Mouse (Mus musculus): ENCODE results near the gene Myadm. TPM values are rescaled to one million over a fixed set of nuclear protein-coding genes. Genes with fewer than 3 reads are reported as not detected.
"Not testable (repeated sequence)": the region's sequence is repeated elsewhere in the genome, so short reads cannot be mapped to it uniquely, and the experiment has no call there.

The Myadm gene
- polyA plus RNA-seq, 1 experiment from 2014 or later: 95.0 TPM

GRCm38 (mm10) chr7:3286036-3286435 lies 2.8 kb upstream of the Myadm start:
- no peaks in the 10 kb centered on the region for H3K9me3 ChIP-seq (ENCODE audit: low read length)
- H3K4me3 ChIP-seq (ENCODE audit: low read length): no peak overlapping the region
- no peak for ATAC-seq (ENCODE audit: low FRiP score, low TSS enrichment)
- peaks cover 7% of the 10 kb centered on the region for H3K4me1 ChIP-seq (ENCODE audit: insufficient read depth, low read length)
- no peak overlapping the region for H3K9ac ChIP-seq (replicated peaks; ENCODE audit: low read length)
- H3K27me3 ChIP-seq (ENCODE audit: insufficient read depth, low read length): no peaks in the 10 kb centered on the region
- no peak overlapping the region for H3K4me2 ChIP-seq (replicated peaks; ENCODE audit: low read depth, low read length)
- H3K36me3 ChIP-seq (ENCODE audit: insufficient read depth, low read length): no peaks in the 10 kb centered on the region
- WGBS: 97% methylated on average over 5 of the region's 5 CpGs
- no peak overlapping the region for H3K27ac ChIP-seq (ENCODE audit: low read length)

GRCm38 (mm10) chr7:3287186-3287585 lies 1.7 kb upstream of the Myadm start:
- 77% methylated on average over 7 of the region's 7 CpGs for WGBS

GRCm38 (mm10) chr7:3290257-3291033 lies 1.6 kb downstream of the Myadm start:
- ATAC-seq (ENCODE audit: low FRiP score, low TSS enrichment): peak; percentile 88
- peak overlapping the region; percentile 52 for H3K4me3 ChIP-seq (ENCODE audit: low read length)

More at GRCm38 (mm10) chr7:3287186-3287585, 1.7 kb upstream of the Myadm start:
- H3K9me3 ChIP-seq (ENCODE audit: low read length): no peaks in the 10 kb centered on the region
- H3K4me2 ChIP-seq (replicated peaks; ENCODE audit: low read depth, low read length): no peak overlapping the region
- H3K4me1 ChIP-seq (ENCODE audit: insufficient read depth, low read length): peaks cover 16% of the 10 kb centered on the region
- H3K4me3 ChIP-seq (ENCODE audit: low read length): no peak overlapping the region
- no peak for ATAC-seq (ENCODE audit: low FRiP score, low TSS enrichment)
- H3K27me3 ChIP-seq (ENCODE audit: insufficient read depth, low read length): no peaks in the 10 kb centered on the region
- H3K36me3 ChIP-seq (ENCODE audit: insufficient read depth, low read length): no peaks in the 10 kb centered on the region
- no peak overlapping the region for H3K9ac ChIP-seq (replicated peaks; ENCODE audit: low read length)
- H3K27ac ChIP-seq (ENCODE audit: low read length): no peak overlapping the region

GRCm38 (mm10) chr7:3291197-3291596 lies 2.3 kb downstream of the Myadm start:
- H3K27me3 ChIP-seq (ENCODE audit: insufficient read depth, low read length): no peaks in the 10 kb centered on the region
- H3K36me3 ChIP-seq (ENCODE audit: insufficient read depth, low read length): peaks cover 8% of the 10 kb centered on the region; the same call in 1 of the 2 replicates
- H3K4me1 ChIP-seq (ENCODE audit: insufficient read depth, low read length): peaks cover 24% of the 10 kb centered on the region
- peak overlapping the region; percentile 80 for H3K27ac ChIP-seq (ENCODE audit: low read length)
- peak overlapping the region; percentile 77 for H3K4me2 ChIP-seq (replicated peaks; ENCODE audit: low read depth, low read length)
- H3K9ac ChIP-seq (replicated peaks; ENCODE audit: low read length): peak overlapping the region; percentile 62
- peak overlapping the region; percentile 52 for H3K4me3 ChIP-seq (ENCODE audit: low read length)
- H3K9me3 ChIP-seq (ENCODE audit: low read length): no peaks in the 10 kb centered on the region
- WGBS: 28% methylated on average over 6 of the region's 6 CpGs
- no peak for ATAC-seq (ENCODE audit: low FRiP score, low TSS enrichment)

More at GRCm38 (mm10) chr7:3290257-3291033, 1.6 kb downstream of the Myadm start:
- Histone ChIP-seq H3K4me2 (replicated peaks; ENCODE audit: low read depth, low read length) (peak overlapping the region; percentile 77), H3K4me1 (ENCODE audit: insufficient read depth, low read length) (peaks cover 24% of the 10 kb centered on the region), H3K9me3 (ENCODE audit: low read length) (no peaks in the 10 kb centered on the region), H3K9ac (replicated peaks; ENCODE audit: low read length) (peak overlapping the region; percentile 72), H3K27ac (ENCODE audit: low read length) (peak overlapping the region; percentile 90), H3K27me3 (ENCODE audit: insufficient read depth, low read length) (no peaks in the 10 kb centered on the region), H3K36me3 (ENCODE audit: insufficient read depth, low read length) (peaks cover 6% of the 10 kb centered on the region; the same call in 1 of the 2 replicates)
- 2% methylated on average over 18 of the region's 18 CpGs for WGBS

- Histone ChIP-seq H3K4me2 (replicated peaks; ENCODE audit: low read depth, low read length) (peak overlapping the region; percentile 77), H3K27me3 (ENCODE audit: insufficient read depth, low read length) (no peaks in the 10 kb centered on the region), H3K36me3 (ENCODE audit: insufficient read depth, low read length) (peaks cover 12% of the 10 kb centered on the region), H3K4me1 (ENCODE audit: insufficient read depth, low read length) (peaks cover 24% of the 10 kb centered on the region), H3K4me3 (ENCODE audit: low read length) (peak overlapping the region; percentile 52), H3K9ac (replicated peaks; ENCODE audit: low read length) (peak overlapping the region; percentile 62), H3K9me3 (ENCODE audit: low read length) (no peaks in the 10 kb centered on the region), H3K27ac (ENCODE audit: low read length) (peak overlapping the region; percentile 80)
- WGBS: 69% methylated on average over 3 of the region's 3 CpGs
- ATAC-seq (ENCODE audit: low FRiP score, low TSS enrichment): no peak
Observed at GRCm38 (mm10) chr7:3291764-3292163, 2.9 kb downstream of the Myadm start.

- not testable (repeated sequence) for H3K27me3 ChIP-seq (ENCODE audit: insufficient read depth, low read length)
- 54% methylated on average over 12 of the region's 12 CpGs for WGBS
- H3K9ac ChIP-seq (replicated peaks; ENCODE audit: low read length): peak overlapping the region; percentile 62
Observed at GRCm38 (mm10) chr7:3292271-3292670, 3.4 kb downstream of the Myadm start.

GRCm38 (mm10) chr7:3292791-3293190 lies 3.9 kb downstream of the Myadm start:
- Histone ChIP-seq H3K9ac (replicated peaks; ENCODE audit: low read length) (peak overlapping the region; percentile 64), H3K27me3 (ENCODE audit: insufficient read depth, low read length) (no peaks in the 10 kb centered on the region), H3K9me3 (ENCODE audit: low read length) (no peaks in the 10 kb centered on the region), H3K36me3 (ENCODE audit: insufficient read depth, low read length) (peaks cover 22% of the 10 kb centered on the region), H3K27ac (ENCODE audit: low read length) (peak overlapping the region; percentile 84), H3K4me2 (replicated peaks; ENCODE audit: low read depth, low read length) (peak overlapping the region; percentile 77), H3K4me3 (ENCODE audit: low read length) (peak overlapping the region; percentile 52), H3K4me1 (ENCODE audit: insufficient read depth, low read length) (peaks cover 24% of the 10 kb centered on the region)
- WGBS: 0% methylated on average over 14 of the region's 14 CpGs
- peak; percentile 90 for ATAC-seq (ENCODE audit: low FRiP score, low TSS enrichment)

More at GRCm38 (mm10) chr7:3292271-3292670, 3.4 kb downstream of the Myadm start:
- Histone ChIP-seq H3K4me1 (ENCODE audit: insufficient read depth, low read length) (peaks cover 24% of the 10 kb centered on the region), H3K4me2 (replicated peaks; ENCODE audit: low read depth, low read length) (peak overlapping the region; percentile 77), H3K27ac (ENCODE audit: low read length) (peak overlapping the region; percentile 80), H3K4me3 (ENCODE audit: low read length) (peak overlapping the region; percentile 52), H3K36me3 (ENCODE audit: insufficient read depth, low read length) (peaks cover 17% of the 10 kb centered on the region)
- ATAC-seq (ENCODE audit: low FRiP score, low TSS enrichment); H3K9me3 ChIP-seq (ENCODE audit: low read length): not testable (repeated sequence)

- H3K27me3 ChIP-seq (ENCODE audit: insufficient read depth, low read length): no peaks in the 10 kb centered on the region
- 83% methylated on average over 1 of the region's 1 CpGs for WGBS
- H3K36me3 ChIP-seq (ENCODE audit: insufficient read depth, low read length): peaks cover 33% of the 10 kb centered on the region
- H3K4me1 ChIP-seq (ENCODE audit: insufficient read depth, low read length): peaks cover 23% of the 10 kb centered on the region
- H3K9me3 ChIP-seq (ENCODE audit: low read length): no peaks in the 10 kb centered on the region
- no peak overlapping the region for H3K4me3 ChIP-seq (ENCODE audit: low read length)
- no peak overlapping the region for H3K4me2 ChIP-seq (replicated peaks; ENCODE audit: low read depth, low read length)
- no peak overlapping the region for H3K27ac ChIP-seq (ENCODE audit: low read length)
- H3K9ac ChIP-seq (replicated peaks; ENCODE audit: low read length): no peak overlapping the region
- no peak for ATAC-seq (ENCODE audit: low FRiP score, low TSS enrichment)
Observed at GRCm38 (mm10) chr7:3294794-3295193, 5.9 kb downstream of the Myadm start.

GRCm38 (mm10) chr7:3295321-3296110 lies 6.6 kb downstream of the Myadm start:
- Histone ChIP-seq H3K9ac (replicated peaks; ENCODE audit: low read length) (no peak overlapping the region), H3K4me3 (ENCODE audit: low read length) (no peak overlapping the region), H3K27me3 (ENCODE audit: insufficient read depth, low read length) (no peaks in the 10 kb centered on the region), H3K4me2 (replicated peaks; ENCODE audit: low read depth, low read length) (no peak overlapping the region), H3K4me1 (ENCODE audit: insufficient read depth, low read length) (peaks cover 21% of the 10 kb centered on the region; the same call in 1 of the 2 replicates), H3K36me3 (ENCODE audit: insufficient read depth, low read length) (peaks cover 33% of the 10 kb centered on the region), H3K9me3 (ENCODE audit: low read length) (no peaks in the 10 kb centered on the region), H3K27ac (ENCODE audit: low read length) (no peak overlapping the region)
- WGBS: 78% methylated on average over 5 of the region's 5 CpGs
- no peak for ATAC-seq (ENCODE audit: low FRiP score, low TSS enrichment)
